Mouse (Mus musculus): ENCODE data around the gene Stk35.
A peak's percentile ranks its signal among the peaks of the same experiment; 100 is the strongest.

GRCm38 (mm10) chr2:129879817-129880216 lies 79.5 kb downstream of the Stk35 start:
- TF ChIP-seq CTCF (IDR thresholded peaks at IDR 0.05; ENCODE audit: extremely low read depth, insufficient read depth, insufficient read length, insufficient replicate concordance) (peak; percentile 33; the same call in 1 of the 2 replicates), POLR2A (IDR thresholded peaks at IDR 0.05; ENCODE audit: low read depth, low read length) (no peak)

Measured in spleen, adult 2 months (tissue).